Mouse (Mus musculus): Measurements from ENCODE around the gene Olfr560.

Gene Olfr560

DNA sequence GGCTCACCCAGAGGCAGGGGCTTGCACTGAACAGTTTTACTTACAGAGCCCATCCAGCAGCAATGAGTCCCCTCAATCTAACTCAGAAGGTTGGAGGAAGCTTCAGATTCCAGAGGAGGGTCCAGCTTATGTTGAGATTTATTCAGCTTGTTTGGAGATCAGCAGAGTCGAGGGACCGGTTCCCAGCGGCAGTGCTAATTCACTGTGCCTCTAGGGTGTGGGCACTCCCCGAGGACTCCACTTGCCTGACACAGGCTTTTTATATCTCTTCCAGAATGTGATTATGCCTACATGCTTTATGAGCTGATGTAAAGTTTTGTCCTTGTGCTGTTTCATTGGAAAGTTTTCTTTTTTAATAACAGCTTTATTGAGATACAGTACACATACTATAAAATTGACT is at the start of gene Olfr560, which contains the start of gene Olfr78:
TSS of gene Olfr560 (minus strand) at position 101 of the 400 bp plus-strand sequence.
TSS of gene Olfr78 (minus strand) at position 206 of the 400 bp plus-strand sequence.
- no peak for DNase-seq (ENCODE audit: low spot score in 2 of 2)

DNA sequence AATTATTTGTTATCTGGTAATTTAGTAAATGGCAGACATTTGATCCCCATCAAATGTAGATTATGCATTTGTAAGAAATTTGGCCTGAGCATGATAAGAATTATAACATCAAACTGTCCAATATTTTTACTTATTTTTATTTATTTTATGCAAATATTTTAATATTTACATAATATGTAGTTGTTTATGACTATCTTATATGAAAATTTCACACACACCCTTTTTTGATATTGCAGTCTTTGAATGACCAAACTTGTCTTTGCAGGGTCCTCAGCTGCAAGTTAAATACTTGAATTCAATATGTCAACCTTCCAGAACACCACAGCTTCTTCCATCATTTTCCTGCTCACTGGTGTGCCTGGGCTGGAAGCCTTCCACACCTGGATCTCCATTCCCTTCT is 44.0 kb upstream of the Olfr560 start, which contains the start of gene Olfr564:
TSS of gene Olfr564 (plus strand) at position 301 of the 400 bp plus-strand sequence.
- no peak for DNase-seq (ENCODE audit: low spot score in 2 of 2)

DNA sequence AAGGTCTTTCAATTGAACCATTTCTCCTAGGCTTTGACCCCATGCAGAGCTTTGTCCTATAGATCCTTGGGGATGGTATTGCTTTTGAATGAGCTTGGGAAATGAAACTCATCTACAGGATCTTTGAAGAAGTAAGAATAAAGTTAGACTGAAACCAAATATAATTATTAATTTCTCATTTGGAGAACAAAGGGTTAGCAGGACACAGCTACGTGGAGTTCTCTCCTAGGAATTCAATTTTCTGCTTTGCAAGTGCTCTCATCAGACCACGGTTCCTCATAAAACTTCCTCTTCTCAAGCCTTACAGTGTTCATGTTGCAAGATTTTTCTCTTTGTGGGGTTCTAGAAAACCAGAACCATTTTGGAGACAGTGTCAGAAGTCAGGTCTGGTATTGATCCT is 11.8 kb upstream of the Olfr560 start, which contains the start of gene Olfr561:
TSS of gene Olfr561 (plus strand) at position 301 of the 400 bp plus-strand sequence.
- no peak for DNase-seq (ENCODE audit: low spot score in 2 of 2)

DNA sequence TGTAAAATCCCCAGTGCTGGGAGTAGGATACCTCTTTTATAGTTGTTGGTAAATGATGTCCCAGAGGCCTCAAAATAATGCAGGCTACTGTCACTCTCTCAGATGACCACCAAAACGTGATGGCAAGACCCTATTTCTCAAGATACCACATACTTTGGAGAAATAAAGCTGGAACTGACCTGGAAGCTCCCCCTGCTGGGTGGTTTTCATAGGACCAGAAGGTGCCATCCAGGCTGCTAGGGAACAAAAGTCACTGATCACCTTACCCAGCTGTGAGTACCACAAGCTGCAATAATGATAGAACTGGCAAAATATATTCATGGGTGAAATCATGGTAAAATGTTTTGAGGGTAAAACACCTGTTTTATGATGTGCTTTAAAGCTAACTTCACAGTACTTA is 7.1 kb downstream of the Olfr560 start:
- DNase-seq (ENCODE audit: low spot score in 2 of 2), result no peak

DNA sequence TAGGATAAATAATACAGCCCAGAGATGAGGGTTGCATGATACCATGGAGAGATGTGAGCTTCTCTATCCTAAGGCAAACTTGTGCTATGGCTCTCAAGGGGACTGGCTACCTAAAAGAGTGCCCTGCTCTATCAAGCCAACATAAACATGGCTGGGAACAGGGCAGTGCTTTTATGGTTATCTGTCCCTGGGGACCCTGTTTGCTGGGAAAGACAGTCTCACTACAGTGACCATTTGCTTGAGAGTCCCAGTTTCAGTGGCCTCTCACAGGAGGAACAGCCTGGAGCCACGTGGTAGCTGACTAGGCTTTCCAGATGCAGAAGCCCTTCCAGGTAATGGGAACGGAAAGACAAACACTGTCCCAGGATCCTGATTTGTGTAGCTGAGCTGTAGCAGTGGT is 21.5 kb downstream of the Olfr560 start:
- no peak for DNase-seq (ENCODE audit: low spot score in 2 of 2)

DNA sequence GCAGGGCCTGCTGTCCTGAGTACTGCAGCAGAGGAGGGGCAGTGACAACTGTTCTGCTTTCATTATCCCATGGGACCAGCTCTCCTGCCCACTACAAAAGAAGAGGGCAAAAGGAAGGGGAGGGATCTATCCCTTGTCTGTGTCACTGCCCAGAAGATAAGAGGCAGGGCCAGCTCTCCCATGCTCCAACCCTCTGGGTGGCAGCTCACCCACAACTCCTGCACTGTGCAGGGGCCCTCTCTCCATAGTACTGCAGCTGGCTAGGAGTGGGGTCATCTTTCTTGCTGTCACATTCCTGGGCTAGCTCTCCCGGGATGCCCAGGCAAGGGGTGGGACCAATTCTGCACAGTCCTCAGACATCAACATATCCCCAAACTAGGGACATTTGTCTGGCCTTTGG is 25.4 kb downstream of the Olfr560 start:
- DNase-seq (ENCODE audit: low spot score in 2 of 2), result no peak

DNA sequence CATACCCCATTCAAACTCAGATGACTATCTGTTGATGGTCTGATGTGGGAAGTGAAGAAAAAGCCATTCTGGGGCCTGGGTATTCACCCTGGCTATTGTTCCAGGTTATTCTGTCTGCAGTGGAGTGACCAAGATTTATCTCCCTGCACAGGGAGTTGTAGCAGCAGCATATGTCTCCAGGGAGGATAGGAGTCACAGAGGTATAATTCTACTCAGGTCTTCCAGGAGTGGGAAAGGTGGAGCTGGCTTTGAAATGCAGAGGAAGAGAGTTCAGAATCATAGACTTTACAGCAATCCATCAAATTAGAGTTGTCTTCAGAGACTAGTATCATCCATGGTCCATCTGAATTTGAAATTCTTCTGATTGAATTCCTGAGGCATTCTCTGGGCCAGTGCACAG is 31.8 kb downstream of the Olfr560 start, which contains the start of gene Olfr559:
TSS of gene Olfr559 (minus strand) at position 101 of the 400 bp plus-strand sequence.
- no peak for DNase-seq (ENCODE audit: low spot score in 2 of 2)

DNA sequence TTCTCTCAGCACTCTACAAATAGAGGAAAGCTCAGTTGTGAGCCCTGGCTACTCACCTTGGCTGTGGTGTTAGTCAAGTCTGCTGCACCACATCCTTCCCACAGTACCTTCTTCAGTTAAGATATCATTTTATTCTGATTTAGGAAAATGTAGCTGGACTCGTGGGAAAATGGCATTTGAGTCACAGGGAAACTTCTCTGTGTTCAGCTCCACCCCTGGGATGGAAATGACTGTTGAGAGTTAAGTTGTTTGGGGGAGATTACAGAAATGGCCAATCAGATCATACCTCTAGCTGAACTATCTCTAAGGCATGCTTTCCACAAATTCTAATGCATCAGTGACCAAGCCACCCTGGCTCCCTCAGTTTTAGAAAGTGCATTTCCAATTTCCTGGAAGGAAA is 40.2 kb downstream of the Olfr560 start, which contains the start of gene Olfr33:
TSS of gene Olfr33 (minus strand) at position 101 of the 400 bp plus-strand sequence.
- no peak for DNase-seq (ENCODE audit: low spot score in 2 of 2)

DNA sequence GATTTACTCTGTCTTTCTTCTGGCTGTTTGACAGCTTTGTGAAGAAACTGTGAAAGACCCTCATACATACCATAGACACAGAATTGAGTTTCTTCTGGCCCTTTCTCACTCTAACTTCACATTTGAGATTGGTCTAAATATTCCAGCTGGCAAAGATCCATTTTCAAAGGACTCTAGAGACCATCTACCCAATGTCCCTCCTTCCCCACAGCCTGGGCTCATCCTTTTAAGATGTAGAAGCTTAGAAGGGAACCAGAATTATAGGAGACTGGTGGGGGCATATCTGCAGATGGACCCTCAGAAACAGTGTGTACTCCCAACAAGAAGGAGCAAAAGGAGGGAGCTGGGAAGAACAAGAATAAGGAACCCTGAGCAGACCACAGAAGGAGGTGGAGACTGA is 57.3 kb downstream of the Olfr560 start, which contains the start of gene Olfr558:
TSS of gene Olfr558 (plus strand) at position 301 of the 400 bp plus-strand sequence.
- DNase-seq (ENCODE audit: low spot score in 2 of 2), result no peak
